Mouse (Mus musculus) yolk sac, embryonic 10.5 days (tissue): ENCODE results near the gene Slc39a11.

Experiments
- DNase-seq: peaks from one replicate; pipeline ENCODE4 v3.0.0-alpha.2; 2017; ENCODE audit warnings: low spot score

Gene Slc39a11

DNA sequence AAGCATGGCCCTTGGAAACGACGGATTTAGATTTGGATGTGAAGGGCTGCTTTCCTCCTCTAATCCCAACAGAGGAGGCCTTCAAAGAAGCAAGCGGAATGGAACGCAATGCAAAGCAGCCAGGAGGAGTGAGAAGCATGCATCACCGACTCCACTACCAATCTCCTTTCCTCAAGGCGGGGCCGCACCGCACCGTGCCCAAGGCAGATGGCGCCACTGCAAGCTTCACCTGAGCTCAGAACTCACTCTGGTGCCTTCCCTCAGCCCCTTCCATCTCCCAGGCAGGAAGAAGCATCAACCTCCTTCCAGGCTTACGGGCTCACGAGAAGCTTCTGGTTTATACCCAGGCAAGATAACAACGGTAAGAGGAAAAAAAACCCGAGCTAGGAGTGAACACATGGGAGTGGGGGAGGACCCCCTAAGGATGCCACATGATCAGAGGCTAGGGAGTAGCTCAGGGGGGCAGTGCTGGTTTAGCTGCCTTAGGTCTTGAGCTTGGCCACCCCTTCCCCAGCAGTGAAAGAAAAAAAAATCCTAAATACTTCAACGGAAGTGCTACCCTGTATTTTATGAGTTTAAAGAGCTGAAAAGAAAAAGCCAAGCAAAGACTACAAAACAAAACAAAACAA is 191.2 kb downstream of the Slc39a11 start:
- DNase-seq = no peak

- no peak for DNase-seq
These were observed 196.9 kb downstream of the Slc39a11 start for GRCm38 (mm10) chr11:113452861-113453568.

DNA sequence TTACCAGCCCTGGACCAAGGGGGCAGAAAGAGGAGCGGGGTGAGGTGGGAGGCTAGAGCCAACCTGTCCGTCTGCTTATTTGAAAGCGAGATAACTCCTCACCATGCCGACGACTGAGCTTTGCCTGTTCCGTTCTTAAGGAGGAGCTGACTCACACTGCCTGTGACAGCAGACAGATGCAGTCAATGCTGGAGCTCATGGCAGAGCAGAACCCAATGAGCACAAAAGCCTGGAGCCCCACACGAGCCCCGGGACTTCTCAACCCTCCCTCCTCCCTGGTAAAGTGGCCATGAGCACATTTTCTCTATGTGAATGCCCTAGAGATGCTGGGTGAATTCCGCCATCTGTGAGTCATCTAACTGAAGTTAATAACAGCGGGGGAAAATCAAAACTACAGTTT is 198.6 kb downstream of the Slc39a11 start:
- DNase-seq = no peak

DNA sequence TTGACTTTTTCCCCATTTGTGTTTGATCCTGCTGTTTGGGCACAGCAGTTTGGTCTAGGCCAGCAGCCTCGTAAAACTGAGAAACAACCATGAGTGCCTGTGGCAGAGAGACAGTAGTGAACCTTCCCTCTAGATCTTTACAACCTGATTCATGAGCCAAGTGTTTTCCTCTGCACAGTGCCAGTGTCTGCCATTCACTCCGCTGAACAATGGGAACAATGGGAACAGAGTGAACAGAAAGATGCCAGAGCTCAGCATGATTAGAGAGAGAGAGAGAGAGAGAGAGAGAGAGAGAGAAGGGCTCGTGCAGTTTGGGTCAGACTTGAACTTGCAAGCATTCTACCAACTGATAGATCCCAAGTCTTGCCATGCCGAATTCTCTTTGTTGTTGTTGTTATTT is 199.2 kb downstream of the Slc39a11 start:
- DNase-seq = no peak

DNA sequence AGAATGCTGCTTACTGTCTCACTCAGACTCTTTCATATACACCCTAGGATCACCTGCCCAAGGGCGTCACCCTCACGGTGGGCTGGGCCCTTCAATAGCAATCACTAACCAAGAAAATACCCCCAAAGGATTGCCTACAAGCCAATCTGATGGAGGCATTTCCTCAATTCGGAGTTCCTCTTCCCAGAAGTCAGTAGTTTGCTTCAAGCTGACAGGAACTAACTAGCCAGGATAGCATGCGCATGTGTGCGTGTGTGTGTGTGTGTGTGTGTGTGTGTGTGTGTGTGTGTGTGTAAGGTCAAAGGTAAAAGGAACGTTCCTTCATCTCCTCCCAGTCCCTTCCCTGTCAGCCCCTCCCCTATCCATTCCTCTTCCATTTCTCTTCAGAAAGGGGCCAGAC is 199.9 kb downstream of the Slc39a11 start:
- no peak for DNase-seq

GRCm38 (mm10) chr11:113442036-113442435 is 207.8 kb downstream of the Slc39a11 start:
- DNase-seq = no peak

GRCm38 (mm10) chr11:113439328-113440030 is 210.4 kb downstream of the Slc39a11 start:
- peak; percentile 9 for DNase-seq

DNA sequence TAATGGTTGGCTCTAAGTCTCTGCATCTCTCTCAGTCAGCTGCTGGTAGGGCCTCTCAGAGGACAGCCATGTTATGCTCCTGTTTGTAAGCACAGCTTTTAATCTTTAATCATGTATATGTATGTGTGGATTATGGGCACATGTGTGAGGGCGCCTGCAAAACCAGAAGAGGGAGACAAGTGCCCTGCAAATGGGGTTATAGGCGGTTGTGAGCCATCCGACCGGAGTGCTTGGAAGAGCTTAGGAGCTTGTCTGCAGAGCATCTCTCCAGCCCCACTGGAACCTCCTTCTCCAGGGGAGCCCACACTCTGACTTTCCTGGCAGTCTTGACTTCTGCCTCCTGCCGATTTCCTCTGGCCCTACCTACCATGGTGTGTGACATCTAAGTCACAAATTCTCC is 211.0 kb downstream of the Slc39a11 start:
- no peak for DNase-seq

GRCm38 (mm10) chr11:113437357-113437756 is 212.5 kb downstream of the Slc39a11 start:
- no peak for DNase-seq

GRCm38 (mm10) chr11:113436299-113436698 is 213.6 kb downstream of the Slc39a11 start:
- DNase-seq = no peak

DNA sequence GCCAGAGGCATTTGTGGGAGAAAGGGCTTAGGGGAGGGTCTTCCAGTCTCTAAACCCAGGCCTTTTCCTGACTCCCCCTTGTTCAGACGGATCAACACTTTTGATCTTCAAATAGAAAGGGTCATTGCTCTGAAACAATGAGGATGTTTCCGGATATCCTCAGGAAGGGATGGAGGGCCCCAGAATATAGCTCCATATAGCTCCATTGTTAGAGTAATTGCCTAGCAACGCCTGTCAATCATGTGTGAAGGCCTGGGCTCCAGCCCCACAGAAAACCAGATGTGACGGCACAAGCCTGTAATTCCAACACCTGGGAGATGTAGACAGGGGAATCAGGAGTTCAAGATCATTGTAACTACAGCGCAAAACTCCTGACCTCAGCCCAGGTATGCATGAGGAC is 214.2 kb downstream of the Slc39a11 start:
- no peak for DNase-seq

DNA sequence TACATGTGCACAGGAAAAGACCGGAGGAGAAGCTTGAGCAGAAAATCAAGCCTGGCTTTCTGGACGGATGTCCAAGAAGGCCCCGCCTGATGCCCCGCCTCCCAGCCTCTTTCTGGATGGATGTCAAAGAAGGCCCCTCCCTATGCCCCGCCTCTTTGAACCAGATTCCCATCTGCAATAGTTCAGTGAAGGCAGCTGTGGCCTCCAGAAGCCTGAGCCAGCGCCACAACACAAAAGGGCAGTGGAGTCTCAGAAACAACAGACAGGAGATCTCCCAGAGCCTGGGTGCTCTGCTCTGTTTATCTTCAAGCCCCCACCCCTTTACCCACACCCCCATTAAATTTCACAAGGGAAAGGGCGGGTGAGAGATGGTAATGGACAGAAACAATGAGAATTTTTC is 218.7 kb downstream of the Slc39a11 start:
- DNase-seq = no peak

DNA sequence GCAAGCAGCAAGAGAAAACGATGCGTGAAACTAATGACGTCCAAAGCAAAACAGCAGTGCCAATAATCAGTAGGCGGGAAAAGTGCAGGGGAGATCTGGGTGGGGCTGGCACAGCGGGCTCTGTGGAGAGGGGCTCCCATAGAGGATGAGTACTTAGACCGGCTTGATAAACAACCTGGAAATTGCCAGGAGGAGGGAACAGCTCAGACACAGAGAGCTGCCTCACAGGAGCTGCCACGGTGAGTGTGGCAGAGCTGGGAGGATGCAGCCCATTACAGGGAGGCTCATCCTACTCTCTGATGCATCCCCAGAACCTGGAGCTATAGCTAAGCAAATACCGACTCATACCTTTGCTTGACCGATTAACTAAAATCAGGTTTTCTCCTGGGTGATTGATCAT is 224.0 kb downstream of the Slc39a11 start:
- DNase-seq = no peak

DNA sequence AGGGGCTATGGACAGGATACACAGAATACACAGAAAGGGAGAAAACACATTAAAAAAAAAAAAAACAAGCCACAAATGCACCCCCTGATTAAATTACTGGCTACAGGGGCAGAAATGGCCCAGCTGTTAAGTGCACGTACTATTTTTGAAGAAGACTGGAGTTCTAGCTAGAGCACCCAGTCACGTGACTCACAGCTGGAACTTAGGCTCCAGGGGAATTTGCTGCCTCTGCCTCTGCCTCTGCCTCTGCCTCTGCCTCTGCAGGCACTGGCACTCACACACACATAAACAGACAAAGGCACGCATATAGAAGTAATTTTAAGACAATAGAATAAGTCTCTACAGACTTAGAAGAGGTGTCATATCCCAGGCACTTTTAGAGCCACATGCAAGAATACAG is 224.4 kb downstream of the Slc39a11 start:
- DNase-seq = no peak

DNA sequence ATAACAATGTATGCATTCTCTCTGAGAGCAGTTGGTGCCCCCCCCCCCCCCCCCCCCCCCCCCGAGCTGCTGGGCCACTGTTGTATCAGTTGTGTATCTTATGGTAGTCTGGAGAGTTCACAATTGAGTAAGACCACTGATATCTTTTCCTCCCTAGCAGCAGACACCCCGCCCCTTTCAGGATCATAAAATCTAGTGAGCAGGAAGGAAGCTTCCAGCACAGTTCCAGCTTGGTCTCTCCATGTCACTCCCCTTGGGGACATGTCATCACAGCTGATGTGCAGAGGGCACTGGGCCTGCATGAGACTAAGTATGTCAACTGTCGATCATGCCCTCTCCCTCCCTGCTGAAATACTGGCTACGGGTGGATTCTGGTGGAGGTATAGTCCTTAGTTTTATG is 225.1 kb downstream of the Slc39a11 start:
- no peak for DNase-seq

GRCm38 (mm10) chr11:113422598-113422997 is 227.3 kb downstream of the Slc39a11 start:
- no peak for DNase-seq

DNA sequence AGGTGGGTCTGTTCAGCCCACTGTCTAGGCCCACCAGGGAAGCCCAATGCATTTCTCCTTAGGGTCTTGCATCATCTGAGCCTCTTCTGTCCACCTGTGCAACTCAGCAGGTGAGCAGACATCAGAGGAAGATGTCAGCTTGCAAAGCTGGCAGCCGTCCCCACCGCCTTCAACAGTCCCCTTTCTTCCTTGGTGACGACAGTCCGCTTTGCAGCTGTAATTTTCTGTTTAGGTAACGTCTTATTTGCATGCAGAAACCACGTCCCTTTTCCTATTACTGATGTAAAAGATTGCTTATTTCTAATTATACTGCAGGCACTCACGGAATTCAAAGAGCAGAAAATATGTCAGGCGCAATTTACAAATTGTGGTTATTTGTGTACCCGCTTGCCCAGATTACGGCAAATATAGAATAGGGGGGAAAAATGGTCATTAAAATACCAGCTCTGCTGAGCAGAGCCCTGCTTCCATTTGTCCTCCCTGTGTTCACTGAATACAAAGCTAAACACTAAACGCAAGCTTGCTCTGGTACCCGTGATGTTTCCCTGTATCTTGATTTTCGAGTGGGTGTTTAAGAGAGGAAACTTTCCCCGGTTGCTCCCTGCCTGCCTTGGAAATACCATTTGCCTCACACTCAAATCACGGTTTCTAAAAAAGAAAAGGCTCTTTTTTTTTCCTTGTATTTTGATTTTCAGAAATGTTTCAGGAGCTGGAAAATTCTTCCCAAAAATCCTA is 230.8 kb downstream of the Slc39a11 start:
- no peak for DNase-seq

DNA sequence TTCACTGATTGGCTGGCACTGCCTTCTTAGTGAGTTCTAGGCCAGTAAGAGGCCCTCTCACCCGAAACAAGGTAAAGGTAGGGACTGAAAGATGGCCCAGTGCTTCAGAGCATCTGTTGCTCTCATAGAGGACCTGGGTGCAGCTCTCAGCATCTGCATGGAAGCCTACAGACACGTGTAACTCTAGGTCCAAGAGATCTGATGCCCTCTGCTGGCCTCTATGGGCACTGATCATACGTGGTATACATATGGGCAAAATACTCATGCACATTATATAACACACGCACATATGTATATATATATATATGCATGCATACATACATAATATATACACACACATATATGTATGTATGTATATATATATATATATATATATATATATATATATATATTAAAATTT is 231.9 kb downstream of the Slc39a11 start:
- no peak for DNase-seq

DNA sequence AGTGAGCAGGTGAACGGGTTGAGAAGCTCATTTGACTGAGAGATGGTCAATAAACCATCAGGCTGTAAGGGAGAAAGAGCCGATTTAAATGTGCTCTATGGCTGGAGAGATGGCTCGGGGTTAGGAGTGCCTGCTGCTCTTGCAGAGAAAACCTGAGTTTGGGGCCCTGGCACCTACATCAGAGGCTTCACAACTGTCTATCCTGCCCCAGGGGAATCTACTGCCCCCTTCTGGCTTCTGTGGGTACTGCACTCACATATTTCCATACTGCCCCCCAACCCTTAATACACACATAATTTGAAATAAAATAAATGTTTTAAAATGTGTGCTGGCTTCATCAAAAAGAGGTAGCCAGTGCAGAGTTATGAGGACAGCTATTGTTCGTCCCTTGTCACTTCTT is 237.3 kb downstream of the Slc39a11 start:
- DNase-seq = no peak

DNA sequence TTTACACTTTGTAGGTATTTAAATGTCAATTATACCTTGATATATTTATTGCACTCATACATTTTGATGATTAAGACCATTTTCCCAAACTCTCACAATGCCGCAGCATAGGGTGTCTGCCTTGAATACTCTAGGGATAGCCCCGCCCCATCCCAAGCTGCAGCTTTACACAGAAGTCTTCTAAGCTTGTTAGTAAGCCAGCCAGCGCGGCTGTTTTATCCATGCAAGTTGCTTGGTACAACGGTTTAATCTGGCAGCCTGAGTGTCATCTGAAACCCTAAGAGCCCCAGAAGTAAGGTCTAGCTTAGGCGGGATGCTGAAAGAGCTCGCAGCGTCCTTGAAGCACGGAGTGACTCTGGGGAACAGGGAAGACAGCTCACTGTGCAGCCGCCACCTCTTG is 238.1 kb downstream of the Slc39a11 start:
- no peak for DNase-seq

- no peak for DNase-seq
These were observed 240.8 kb downstream of the Slc39a11 start for GRCm38 (mm10) chr11:113409121-113409520.

DNA sequence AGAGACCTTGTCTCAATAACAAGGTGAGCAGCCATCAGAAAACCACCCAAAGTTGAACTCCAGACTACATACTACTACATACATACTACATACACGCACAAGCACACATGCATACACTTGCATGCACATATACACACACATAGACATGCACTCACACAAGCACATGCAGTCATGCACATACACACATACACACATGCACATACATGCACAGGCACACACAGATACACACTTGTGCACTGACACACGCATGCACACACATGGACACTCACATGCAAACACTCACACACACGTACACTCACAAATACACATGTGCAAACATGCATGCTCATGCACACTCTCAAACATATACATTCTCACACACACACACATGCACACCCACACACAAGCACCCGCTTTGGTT is 242.4 kb downstream of the Slc39a11 start:
- no peak for DNase-seq

DNA sequence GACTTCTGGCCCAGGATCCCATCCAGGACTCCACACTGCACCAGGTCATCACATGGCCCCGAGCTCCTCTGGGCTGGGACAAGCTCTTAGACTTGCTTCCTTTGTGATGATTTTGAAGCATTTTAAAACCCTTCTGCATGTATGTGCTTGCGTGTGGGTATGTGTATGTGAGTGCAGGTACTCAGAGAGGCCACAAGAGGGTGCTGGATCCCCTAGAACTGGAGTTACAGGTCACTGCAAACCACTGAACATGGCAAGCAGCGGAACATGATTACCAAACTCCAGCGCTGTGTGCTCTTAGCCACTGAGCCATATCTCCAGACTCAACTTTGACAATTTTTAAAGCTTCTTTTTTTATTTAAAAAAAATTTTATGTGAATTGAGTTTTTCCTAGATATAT is 249.0 kb downstream of the Slc39a11 start:
- DNase-seq = no peak
